Mouse (Mus musculus) spleen, adult 2 months (tissue): Measurements from ENCODE around the gene Prok2. TPM values are rescaled to one million over a fixed set of nuclear protein-coding genes. Genes with fewer than 3 reads are reported as not detected.

ENCODE experiments used
- DNase-seq, 2 experiments: peaks; one replicate each; pipeline versions ENCODE4 v3.0.0 to v3.0.0-alpha.2; 2012 to 2021; ENCODE audit warnings: low spot score in 2 of 2, low read depth in 1 of 2
- H3K27ac ChIP-seq: fragments of 200-500 bp; 2 replicates; pipeline ENCODE4 v1.5.1; 2012; ENCODE audit warnings: low read length, inconsistent platforms; ENCODE audit not compliant: insufficient read depth
- H3K27me3 ChIP-seq: fragments of 200-500 bp; 2 replicates; pipeline ENCODE4 v1.6.1; 2012; ENCODE audit warnings: mild to moderate bottlenecking, moderate library complexity, low read length, inconsistent platforms; ENCODE audit not compliant: control insufficient read depth, insufficient read depth
- H3K36me3 ChIP-seq: fragments of 200-500 bp; 2 replicates; pipeline ENCODE4 v1.6.1; 2012; ENCODE audit warnings: mild to moderate bottlenecking, low read length, inconsistent platforms; ENCODE audit not compliant: control insufficient read depth, insufficient read depth
- H3K4me1 ChIP-seq: fragments of 200-500 bp; 2 replicates; pipeline ENCODE4 v1.6.1; 2011; ENCODE audit warnings: inconsistent platforms; ENCODE audit not compliant: control insufficient read depth, insufficient read depth, insufficient read length
- H3K4me3 ChIP-seq: fragments of 200-500 bp; 2 replicates; pipeline ENCODE4 v1.5.1; 2011; ENCODE audit warnings: mild to moderate bottlenecking, inconsistent platforms; ENCODE audit not compliant: insufficient read depth, insufficient read length; ENCODE audit errors: extremely low read depth
- CTCF ChIP-seq: fragments of 200-500 bp; IDR thresholded peaks from 2 replicates; pipeline ENCODE4 v1.5.1; 2011; ENCODE audit warnings: mild to moderate bottlenecking, inconsistent platforms; ENCODE audit not compliant: insufficient read depth, insufficient read length, insufficient replicate concordance; ENCODE audit errors: extremely low read depth
- POLR2A ChIP-seq: fragments of 200-500 bp; IDR thresholded peaks from 2 replicates; pipeline ENCODE4 v1.6.1; 2011; ENCODE audit warnings: low read depth, low read length, inconsistent platforms
- WGBS: fragments of 180-500 bp; shearing (Covaris S2); methylation state at CpG from one replicate; pipeline ENCODE4 v1.1.7; 2018; 5-methylcytosine and 5-hydroxymethylcytosine counted together
- polyA plus RNA-seq: library from polyadenylated mRNA; depleted of rRNA; stranded (reverse); fragments of >200 nt; gene quantifications from 2 replicates; pipeline ENCODE4 v1.2.3, GENCODE M21; 2012; rRNA removed

Prok2 gene
- polyA plus RNA-seq, 1 experiment = not detected

DNA sequence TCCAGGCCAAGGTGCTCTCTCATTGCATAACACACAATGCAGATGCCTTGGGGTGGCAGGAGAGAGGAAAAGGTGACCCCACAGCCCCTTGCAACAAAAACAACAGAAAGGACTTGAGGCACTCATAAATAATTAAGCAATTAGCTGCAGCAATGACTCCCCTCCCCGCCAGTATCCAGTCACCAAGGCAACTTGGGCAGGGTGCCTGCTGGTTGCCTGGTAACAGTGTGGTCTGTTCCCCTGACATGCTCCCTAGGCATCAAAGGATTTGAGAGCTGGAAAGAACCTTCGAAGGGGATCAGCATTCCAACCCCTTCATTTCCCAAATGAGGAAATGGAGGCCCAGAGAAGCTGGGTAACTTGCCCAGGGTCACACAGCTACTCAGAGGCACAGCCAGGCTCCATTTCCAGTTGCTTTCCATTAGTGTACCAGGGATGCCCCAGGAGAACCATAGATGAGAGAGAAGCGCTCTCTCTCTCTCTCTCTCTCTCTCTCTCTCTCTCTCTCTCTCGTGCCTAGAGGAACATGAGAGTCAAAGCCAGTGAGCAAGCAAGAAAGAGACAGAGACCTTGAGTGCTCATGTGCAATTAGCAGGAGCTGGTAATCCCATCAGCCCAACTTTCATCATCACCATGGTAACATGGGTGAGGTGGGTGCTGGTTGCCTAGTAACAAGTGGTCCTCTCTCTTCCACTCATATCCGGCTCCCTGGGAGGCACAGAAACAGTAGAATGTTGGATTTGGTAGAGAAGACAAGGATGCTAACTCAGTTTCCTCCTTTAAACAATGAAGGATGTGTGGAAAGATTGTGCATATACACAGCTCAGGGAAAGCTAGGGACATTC lies 56.5 kb downstream of the Prok2 start:
- Histone ChIP-seq H3K4me3 (no peak overlapping the region), H3K36me3 (no peaks in the 10 kb centered on the region), H3K4me1 (no peaks in the 10 kb centered on the region; the same call in none of the 2 replicates), H3K27ac (no peak overlapping the region), H3K27me3 (no peaks in the 10 kb centered on the region)
- DNase-seq = no peak
- 72% methylated on average over 5 of the region's 5 CpGs for WGBS
- TF ChIP-seq POLR2A (no peak), CTCF (no peak)

DNA sequence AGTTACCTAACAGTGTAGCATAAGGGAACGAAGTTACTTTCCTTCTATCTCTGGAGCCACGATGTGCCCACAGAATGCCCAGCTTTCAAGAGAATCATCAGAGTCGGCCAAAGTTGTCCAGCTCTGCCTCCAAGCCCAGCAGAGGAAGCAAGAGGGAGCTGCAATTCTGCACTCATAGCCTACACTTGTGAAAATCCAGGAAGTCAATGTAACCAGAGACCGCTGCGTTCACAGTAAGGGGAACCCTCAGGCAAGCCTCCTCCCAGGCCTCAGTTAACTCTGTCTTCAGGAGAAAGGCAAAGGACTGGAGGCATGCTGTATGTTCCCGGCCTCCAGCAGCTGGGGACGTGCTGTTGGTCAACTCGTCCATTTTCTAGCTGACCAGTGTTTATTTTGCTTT lies 58.9 kb downstream of the Prok2 start:
- no peak for DNase-seq
- no peaks in the 10 kb centered on the region for H3K27me3 ChIP-seq
- peaks cover 7% of the 10 kb centered on the region for H3K4me1 ChIP-seq
- no peak overlapping the region for H3K4me3 ChIP-seq
- no peaks in the 10 kb centered on the region for H3K36me3 ChIP-seq
- no peak overlapping the region for H3K27ac ChIP-seq
- 27% methylated on average over 8 of the region's 8 CpGs for WGBS
- no peak for TF ChIP-seq POLR2A
- no peak for TF ChIP-seq CTCF

GRCm38 (mm10) chr6:99666318-99667171 lies 59.6 kb downstream of the Prok2 start, which contains the start of the genes Eif4e3 and Gm20696:
TSS of gene Eif4e3 (minus strand) at chr6:99666771.
TSS of gene Gm20696 (minus strand) at chr6:99666797.
- Histone ChIP-seq H3K27ac (peak within 1 kb of the TSS; percentile 63), H3K36me3 (no peaks in the 10 kb centered on the region), H3K4me1 (peaks cover 7% of the 10 kb centered on the region), H3K4me3 (peak within 1 kb of the TSS; percentile 90), H3K27me3 (no peaks in the 10 kb centered on the region)
- peak in 1 of 2 experiments; percentile 32 for DNase-seq
- WGBS = 1% methylated on average over 56 of the region's 75 CpGs
- TF ChIP-seq CTCF = no peak
- no peak for TF ChIP-seq POLR2A

- no peaks in the 10 kb centered on the region for H3K27me3 ChIP-seq
- peak overlapping the region; percentile 63 for H3K27ac ChIP-seq
- DNase-seq = peak in 1 of 2 experiments; percentile 8
- peak overlapping the region; percentile 90 for H3K4me3 ChIP-seq
- H3K4me1 ChIP-seq = peaks cover 7% of the 10 kb centered on the region
- WGBS = 5% methylated on average over 16 of the region's 16 CpGs
- no peak for TF ChIP-seq CTCF
- TF ChIP-seq POLR2A = no peak
- H3K36me3 ChIP-seq = no peaks in the 10 kb centered on the region
These were observed 60.5 kb downstream of the Prok2 start for GRCm38 (mm10) chr6:99665457-99666317.

- Histone ChIP-seq H3K36me3 (no peaks in the 10 kb centered on the region), H3K4me3 (no peak overlapping the region), H3K27ac (no peak overlapping the region), H3K4me1 (peaks cover 7% of the 10 kb centered on the region), H3K27me3 (no peaks in the 10 kb centered on the region)
- 77% methylated on average over 8 of the region's 8 CpGs for WGBS
- DNase-seq = no peak
- TF ChIP-seq CTCF (no peak), POLR2A (no peak)
These were observed 63.0 kb downstream of the Prok2 start for GRCm38 (mm10) chr6:99663232-99663631.

Other genes with a start within 250 kb of the Prok2 start
- gene Foxp1, start 203.7 kb downstream of the Prok2 start, polyA plus RNA-seq = 162 and 201 TPM in 2 replicates
- 3.9 and 4.6 TPM in 2 replicates for gene Eif4e3, start 59.6 kb downstream of the Prok2 start, polyA plus RNA-seq
- 0.93 and 1.7 TPM in 2 replicates for gene Gm20696, start 59.6 kb downstream of the Prok2 start, polyA plus RNA-seq
- gene Gpr27, start 33.7 kb downstream of the Prok2 start, polyA plus RNA-seq = 0.25 and 0.39 TPM in 2 replicates